Mouse (Mus musculus) C2C12 (cell line): ENCODE results near the gene Ntrk3. TPM values are rescaled to one million over a fixed set of nuclear protein-coding genes. Genes with fewer than 3 reads are reported as not detected.

Source experiments
- H3K27me3 ChIP-seq: one replicate; pipeline ENCODE4 v1.6.1; 2011; ENCODE audit not compliant: control insufficient read depth, insufficient read depth, insufficient read length
- H3K36me3 ChIP-seq: one replicate; pipeline ENCODE4 v1.6.1; 2011; ENCODE audit not compliant: control insufficient read depth, insufficient read depth
- H3K4me3 ChIP-seq: one replicate; pipeline ENCODE4 v1.5.1; 2011; ENCODE audit warnings: mild to moderate bottlenecking, control low read depth; ENCODE audit not compliant: poor library complexity, insufficient read depth, severe bottlenecking
- H3K79me2 ChIP-seq: one replicate; pipeline ENCODE4 v1.6.1; 2011; ENCODE audit not compliant: control insufficient read depth, insufficient read depth
- H3K79me3 ChIP-seq: one replicate; pipeline ENCODE4 v1.6.1; 2011; ENCODE audit warnings: low read depth, control low read depth
- H3ac ChIP-seq: one replicate; pipeline ENCODE3; 2011; ENCODE audit warnings: low read depth; ENCODE audit not compliant: control insufficient read depth, insufficient read length
- CEBPB ChIP-seq: IDR thresholded peaks from one replicate; pipeline ENCODE4 v1.6.1; 2011; ENCODE audit warnings: low read depth, mild to moderate bottlenecking, control low read depth, moderate library complexity
- CTCF ChIP-seq: IDR thresholded peaks from one replicate; pipeline ENCODE4 v1.5.1; 2011; ENCODE audit not compliant: control insufficient read depth, insufficient read depth, insufficient read length
- FOSL1 ChIP-seq: IDR thresholded peaks from one replicate; pipeline ENCODE4 v1.8.0; 2011; ENCODE audit warnings: mild to moderate bottlenecking, low read length; ENCODE audit not compliant: poor library complexity, insufficient read depth, severe bottlenecking
- MAX ChIP-seq: IDR thresholded peaks from one replicate; pipeline ENCODE4 v1.6.1; 2011; ENCODE audit warnings: mild to moderate bottlenecking, control low read depth
- MYOD1 ChIP-seq: IDR thresholded peaks from one replicate; pipeline ENCODE4 v1.6.1; 2011; ENCODE audit warnings: low read depth; ENCODE audit not compliant: control insufficient read depth, insufficient read length
- MYOG ChIP-seq: IDR thresholded peaks from one replicate; pipeline ENCODE4 v1.6.1; 2011; ENCODE audit not compliant: control insufficient read depth, insufficient read length; ENCODE audit errors: extremely low read depth
- USF1 ChIP-seq: IDR thresholded peaks from one replicate; pipeline ENCODE4 v1.6.1; 2011; ENCODE audit warnings: low read depth, mild to moderate bottlenecking, control low read depth, moderate library complexity
- polyA plus RNA-seq: library from polyadenylated mRNA; unstranded; fragments of >200 nt; fragmentation: generic; extraction: Trizol; gene quantifications from one replicate; pipeline ENCODE4 v1.2.1, GENCODE M21; 2012; ENCODE audit warnings: missing spikeins

The Ntrk3 gene
- polyA plus RNA-seq, 1 experiment, result 0.04 TPM

DNA sequence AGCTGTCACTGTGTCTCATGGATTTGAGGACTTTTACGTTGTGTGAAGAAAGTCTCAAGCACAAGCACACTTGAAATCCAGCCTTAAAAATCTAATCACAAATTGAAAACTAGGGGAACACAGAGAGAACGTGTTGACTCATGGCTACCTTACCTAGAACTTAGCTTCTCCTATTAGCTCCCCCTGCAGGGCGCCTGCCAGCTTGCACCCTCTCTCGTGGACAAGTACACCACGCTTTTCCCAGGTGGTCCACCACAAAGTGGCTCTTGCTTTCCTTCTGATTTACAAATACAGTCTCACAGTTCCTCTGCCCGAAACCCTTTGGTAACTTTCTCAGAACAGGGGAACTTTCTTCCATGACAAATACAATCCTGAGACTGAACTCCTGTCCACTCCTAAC, 94.1 kb downstream of the Ntrk3 start:
- Histone ChIP-seq H3ac (no peak overlapping the region), H3K4me3 (no peak overlapping the region), H3K79me2 (no peaks in the 10 kb centered on the region), H3K79me3 (no peaks in the 10 kb centered on the region), H3K27me3 (no peaks in the 10 kb centered on the region), H3K36me3 (no peaks in the 10 kb centered on the region)
- TF ChIP-seq CEBPB (no peak), CTCF (no peak), MYOD1 (no peak), MAX (no peak), FOSL1 (no peak), USF1 (no peak), MYOG (no peak)

DNA sequence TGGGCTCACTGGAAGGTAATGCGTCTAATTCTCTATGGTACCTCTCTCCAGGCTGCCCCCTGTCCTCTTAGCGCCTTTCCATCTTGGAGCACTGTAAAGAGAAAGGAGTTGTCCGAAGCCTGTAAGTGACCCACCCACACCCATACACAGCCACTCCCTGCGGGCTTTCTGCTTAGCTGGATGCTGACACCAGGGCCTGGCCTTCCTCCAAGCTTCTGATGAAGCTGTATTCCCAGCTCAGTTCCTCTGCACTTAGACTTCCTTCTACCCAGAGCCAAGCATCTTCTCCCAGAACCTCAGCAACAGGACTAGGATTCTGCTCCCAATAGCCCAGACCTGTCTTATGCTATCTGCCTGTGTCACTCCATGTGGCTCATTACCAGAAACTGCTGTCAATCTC, 114.1 kb downstream of the Ntrk3 start:
- TF ChIP-seq CTCF (no peak), USF1 (no peak)
- Histone ChIP-seq H3K4me3 (no peak overlapping the region), H3K79me3 (no peaks in the 10 kb centered on the region), H3K36me3 (no peaks in the 10 kb centered on the region), H3K27me3 (no peaks in the 10 kb centered on the region), H3ac (no peak overlapping the region), H3K79me2 (no peaks in the 10 kb centered on the region)

DNA sequence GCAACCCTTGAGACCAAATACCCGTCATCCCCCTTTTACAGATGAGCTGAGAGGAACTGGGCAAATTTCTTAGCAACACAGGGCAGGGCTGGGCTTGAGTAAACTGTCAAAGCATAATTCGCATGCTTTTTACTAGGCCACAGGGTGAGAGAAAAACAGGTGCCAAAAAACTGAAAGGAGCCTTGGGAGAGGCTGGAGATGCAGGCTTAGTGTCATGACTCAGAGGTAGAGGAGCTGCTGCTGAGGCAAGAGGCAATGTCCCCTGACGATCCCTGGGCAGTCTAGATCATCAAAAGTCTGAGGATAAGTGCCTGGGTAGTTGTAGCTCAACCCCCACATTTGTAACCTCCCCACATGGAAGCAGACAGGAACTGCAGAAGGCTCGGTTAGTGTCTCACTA, 116.7 kb downstream of the Ntrk3 start:
- no peaks in the 10 kb centered on the region for H3K36me3 ChIP-seq
- no peak overlapping the region for H3ac ChIP-seq
- H3K79me2 ChIP-seq, result no peaks in the 10 kb centered on the region
- H3K79me3 ChIP-seq, result no peaks in the 10 kb centered on the region
- no peaks in the 10 kb centered on the region for H3K27me3 ChIP-seq
- no peak overlapping the region for H3K4me3 ChIP-seq
- TF ChIP-seq MYOG (no peak), MAX (no peak), CEBPB (no peak), CTCF (no peak), FOSL1 (no peak), MYOD1 (no peak), USF1 (no peak)

DNA sequence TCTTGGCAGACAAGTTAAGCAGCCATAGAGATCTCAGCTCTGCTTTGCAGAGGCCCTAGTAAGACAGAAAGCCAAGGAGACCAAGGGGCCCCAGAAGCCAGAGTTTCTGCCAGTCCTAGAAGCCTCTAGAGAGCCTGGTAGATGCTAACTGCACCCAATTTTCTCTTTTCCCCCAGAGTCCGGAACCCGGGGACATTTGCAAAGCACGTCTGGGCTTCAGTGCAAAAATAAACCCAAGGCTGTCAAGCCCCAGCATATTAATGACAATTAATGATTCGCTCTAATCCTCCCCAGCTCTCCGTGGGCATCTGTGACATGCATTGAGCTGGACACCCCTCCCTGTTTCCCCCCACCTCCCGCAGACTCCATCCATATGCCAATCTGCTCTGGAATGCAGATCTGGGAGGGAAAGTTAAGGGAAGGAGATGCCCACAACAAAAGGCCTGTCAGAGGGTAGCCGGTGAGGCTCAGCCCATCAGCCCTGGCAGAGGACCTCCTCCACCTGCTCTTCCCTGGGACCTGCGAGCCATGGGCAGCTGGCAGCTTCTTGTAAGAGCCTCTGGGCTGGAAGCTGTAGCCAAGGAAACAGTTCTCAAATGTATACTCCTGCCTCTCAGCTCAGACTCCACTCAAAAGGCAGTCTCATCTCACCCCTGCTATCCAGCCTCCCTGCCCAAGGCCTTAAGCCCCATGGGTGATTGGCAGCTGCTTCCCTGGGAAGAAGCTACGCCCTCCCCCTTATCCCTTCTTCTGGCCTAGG, 117.8 kb downstream of the Ntrk3 start:
- Histone ChIP-seq H3K36me3 (no peaks in the 10 kb centered on the region), H3ac (no peak overlapping the region), H3K79me3 (no peaks in the 10 kb centered on the region), H3K4me3 (no peak overlapping the region), H3K79me2 (no peaks in the 10 kb centered on the region), H3K27me3 (no peaks in the 10 kb centered on the region)
- TF ChIP-seq MYOD1, result no peak
- TF ChIP-seq MAX, result no peak
- TF ChIP-seq USF1, result no peak
- TF ChIP-seq MYOG, result no peak
- TF ChIP-seq FOSL1, result no peak
- no peak for TF ChIP-seq CEBPB
- TF ChIP-seq CTCF, result no peak

DNA sequence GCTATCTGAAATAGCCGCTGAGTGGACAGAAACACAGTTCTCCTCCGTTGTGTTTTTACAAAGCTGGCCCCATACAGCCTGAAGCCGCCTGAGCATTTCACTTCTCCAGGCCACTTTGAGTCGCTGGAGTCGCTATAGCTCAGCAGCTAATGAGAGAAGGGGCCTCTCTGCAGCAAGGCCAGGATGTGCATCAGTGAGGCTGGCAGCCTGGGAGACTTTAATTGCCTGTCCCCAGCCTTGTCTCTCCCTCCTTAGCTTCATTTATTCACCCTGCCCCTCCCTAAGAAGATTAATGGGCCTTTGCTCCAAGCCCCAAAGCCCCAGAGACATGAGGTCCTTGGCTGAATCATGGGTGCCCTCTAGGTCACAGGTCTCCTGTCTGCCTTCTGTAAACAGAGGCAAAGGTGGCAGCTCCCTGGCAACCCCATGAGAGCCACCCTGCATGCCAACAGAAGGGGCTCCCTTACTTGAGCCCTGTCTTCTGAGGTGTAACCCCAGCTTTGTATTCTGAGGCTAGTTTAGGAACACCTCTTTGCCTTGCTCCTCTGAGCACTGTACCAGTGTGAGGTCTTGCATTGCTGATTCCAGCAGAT, 132.2 kb downstream of the Ntrk3 start:
- no peak overlapping the region for H3K4me3 ChIP-seq
- H3K79me2 ChIP-seq, result no peaks in the 10 kb centered on the region
- no peaks in the 10 kb centered on the region for H3K79me3 ChIP-seq
- TF ChIP-seq CTCF (no peak), MYOG (no peak), MYOD1 (no peak), MAX (no peak), FOSL1 (no peak), CEBPB (no peak)
- peaks cover 3% of the 10 kb centered on the region for H3K27me3 ChIP-seq
- H3ac ChIP-seq, result no peak overlapping the region
- no peaks in the 10 kb centered on the region for H3K36me3 ChIP-seq

GRCm38 (mm10) chr7:78603922-78604321, 133.9 kb downstream of the Ntrk3 start:
- Histone ChIP-seq H3K36me3 (no peaks in the 10 kb centered on the region), H3K4me3 (no peak overlapping the region), H3K79me3 (no peaks in the 10 kb centered on the region), H3K27me3 (peaks cover 3% of the 10 kb centered on the region), H3K79me2 (no peaks in the 10 kb centered on the region), H3ac (no peak overlapping the region)
- TF ChIP-seq MYOD1 (no peak), FOSL1 (no peak), MYOG (no peak), CEBPB (no peak), USF1 (no peak), CTCF (no peak), MAX (no peak)
